Mouse (Mus musculus): Measurements from ENCODE around the gene Prr5.

GRCm38 (mm10) chr15:84627308-84627707, 42.1 kb upstream of the Prr5 start:
- TF ChIP-seq CTCF (IDR thresholded peaks at IDR 0.05; ENCODE audit: extremely low read depth, insufficient read depth, insufficient read length, insufficient replicate concordance) (no peak), POLR2A (IDR thresholded peaks at IDR 0.05; ENCODE audit: low read depth, low read length) (no peak)
